Mouse (Mus musculus): Measurements from ENCODE around the gene Wwp2.

DNA sequence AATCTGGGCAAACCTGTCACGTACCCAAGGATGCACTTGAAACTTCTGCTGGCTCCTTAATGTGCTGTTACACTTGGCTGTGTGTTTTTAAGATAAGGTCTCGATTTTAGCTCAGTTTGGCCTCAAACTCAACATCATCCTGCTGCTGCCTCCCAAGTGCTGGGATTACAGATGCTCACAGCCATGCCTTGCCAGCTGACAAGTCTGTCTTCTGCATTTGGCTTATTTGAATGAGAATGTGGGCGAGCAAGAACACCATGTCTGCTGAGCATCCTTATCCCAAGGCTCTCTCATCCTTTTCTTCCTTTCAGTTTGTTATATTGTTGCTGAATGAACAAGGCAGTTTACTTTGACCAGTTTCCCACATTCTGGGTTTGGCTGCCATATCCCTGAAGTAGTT, 39.4 kb downstream of the Wwp2 start:
- no peak for TF ChIP-seq POLR2A (IDR thresholded peaks at IDR 0.05; ENCODE audit: control insufficient read depth, low read depth, low read length)
- no peak for TF ChIP-seq CTCF (IDR thresholded peaks at IDR 0.05; ENCODE audit: control insufficient read depth, insufficient read depth, insufficient replicate concordance, low read depth, low read length)
